Mouse (Mus musculus) heart, postnatal 0 days (tissue): ENCODE data around the gene Prkag1. TPM values are rescaled to one million over a fixed set of nuclear protein-coding genes. Genes with fewer than 3 reads are reported as not detected.

ENCODE experiments used
- ATAC-seq: fragments of 200-750 bp; cut with Nextera tagmentation; 2 replicates; pipeline ENCODE4 v1.8.0; 2017; ENCODE audit warnings: low read depth, moderate number of reproducible peaks, moderate library complexity; ENCODE audit not compliant: insufficient read depth
- DNase-seq: peaks from one replicate; pipeline ENCODE4 v3.0.0-alpha.2; 2016; ENCODE audit warnings: low spot score
- H3K27ac ChIP-seq: fragments of 300-500 bp; sonication (generic); 2 replicates; pipeline ENCODE4 v1.5.1; 2014; ENCODE audit warnings: low read depth, mild to moderate bottlenecking
- H3K27me3 ChIP-seq: fragments of 300-500 bp; sonication (generic); 2 replicates; pipeline ENCODE4 v1.6.1; 2014; ENCODE audit warnings: low read length, mixed read lengths; ENCODE audit not compliant: control insufficient read depth, insufficient read depth
- H3K36me3 ChIP-seq: fragments of 300-500 bp; sonication (generic); replicated peaks from 2 replicates; pipeline ENCODE4 v1.6.1; 2014; ENCODE audit warnings: low read length, mixed read lengths; ENCODE audit not compliant: control insufficient read depth, insufficient read depth
- H3K4me1 ChIP-seq: fragments of 300-500 bp; sonication (generic); 2 replicates; pipeline ENCODE4 v1.6.1; 2014; ENCODE audit warnings: antibody characterized with exemption; ENCODE audit not compliant: control insufficient read depth, insufficient read depth
- H3K4me2 ChIP-seq: fragments of 300-500 bp; sonication (generic); 2 replicates; pipeline ENCODE4 v1.6.1; 2014; ENCODE audit warnings: low read depth, mild to moderate bottlenecking, low read length, moderate library complexity
- H3K4me3 ChIP-seq: fragments of 300-500 bp; sonication (generic); 2 replicates; pipeline ENCODE4 v1.5.1; 2014; ENCODE audit warnings: low read depth, low read length
- H3K9ac ChIP-seq: fragments of 300-500 bp; sonication (generic); replicated peaks from 2 replicates; pipeline ENCODE4 v1.6.1; 2014; ENCODE audit warnings: low read depth, low read length, mixed read lengths
- H3K9me3 ChIP-seq: fragments of 300-500 bp; sonication (generic); replicated peaks from 2 replicates; pipeline ENCODE4 v1.6.1; 2016; ENCODE audit warnings: low read length; ENCODE audit not compliant: control insufficient read depth
- CTCF ChIP-seq: IDR thresholded peaks from 2 replicates; pipeline ENCODE4 v1.5.1; 2016; ENCODE audit warnings: antibody characterized with exemption, control low read depth, low read depth
- EP300 ChIP-seq: IDR thresholded peaks from 2 replicates; pipeline ENCODE4 v1.6.1; 2016; ENCODE audit warnings: antibody characterized with exemption, low read depth
- WGBS: fragments of 180-500 bp; shearing (Covaris S2); extraction: QIAGEN DNeasy Blood & Tissue Kit; methylation state at CpG from one replicate; pipeline ENCODE4 v1.1.7; 2014; 5-methylcytosine and 5-hydroxymethylcytosine counted together
- polyA plus RNA-seq: library from polyadenylated mRNA; unstranded; fragments of >200 nt; fragmentation: Nextera tagmentation; extraction: Ambion mirVana; gene quantifications from 2 replicates; pipeline ENCODE4 v1.2.1, GENCODE M21; 2015
- total RNA-seq: library from RNA; depleted of rRNA; stranded (reverse); fragments of >200 nt; gene quantifications from 2 replicates; pipeline ENCODE4 v1.2.3, GENCODE M21; 2014; ENCODE audit warnings: low replicate concordance

Gene Prkag1
- total and polyA plus RNA-seq, 2 experiments from 2014 or later = 114 to 115 TPM

DNA sequence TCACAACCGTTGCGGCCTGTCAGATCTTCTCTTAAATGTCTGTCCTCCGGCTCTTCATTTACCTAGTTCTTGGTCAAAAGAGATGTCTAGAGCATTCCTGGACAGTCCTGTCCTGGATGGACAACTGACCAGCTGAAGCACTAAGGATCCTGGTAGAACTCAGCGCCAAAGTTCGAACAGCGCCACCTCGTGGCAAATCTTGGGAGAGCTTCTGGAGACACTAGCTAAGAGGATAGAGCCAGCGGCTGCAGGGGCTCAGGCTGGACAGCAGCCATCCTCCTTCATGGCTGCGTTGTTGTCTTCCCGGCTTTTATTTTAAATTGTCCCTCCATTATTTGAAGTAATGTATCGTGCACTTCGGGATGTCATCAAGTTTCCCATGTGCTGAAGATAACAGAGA is 31.9 kb downstream of the Prkag1 start:
- Histone ChIP-seq H3K27me3 (peaks cover 94% of the 10 kb centered on the region), H3K27ac (no peak overlapping the region), H3K4me2 (no peak overlapping the region), H3K9me3 (no peaks in the 10 kb centered on the region), H3K4me1 (peaks cover 5% of the 10 kb centered on the region; the same call in 1 of the 2 replicates), H3K9ac (no peak overlapping the region), H3K4me3 (no peak overlapping the region), H3K36me3 (no peaks in the 10 kb centered on the region)
- ATAC-seq (no peak), DNase-seq (peak; percentile 58)
- 13% methylated on average over 12 of the region's 12 CpGs for WGBS
- TF ChIP-seq CTCF (peak; percentile 75), EP300 (no peak)

DNA sequence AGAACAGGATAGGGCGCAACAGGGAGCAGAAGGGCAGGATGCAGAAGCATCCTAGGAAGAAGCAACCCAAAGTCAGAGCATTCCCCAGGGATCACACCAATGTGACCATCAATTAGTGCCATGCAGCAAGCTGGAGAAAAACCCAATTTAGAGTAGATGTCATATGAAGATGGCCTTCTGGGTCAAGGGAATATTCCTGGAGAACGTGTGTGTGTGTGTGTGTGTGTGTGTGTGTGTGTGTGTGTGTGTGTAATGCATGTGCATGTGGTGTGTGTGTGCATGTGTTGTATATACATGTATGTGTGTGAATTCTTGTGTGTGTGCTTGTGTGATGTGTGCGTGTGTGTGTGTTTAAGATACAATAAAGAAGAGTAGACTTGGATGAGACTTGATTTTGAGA is 32.4 kb downstream of the Prkag1 start:
- Histone ChIP-seq H3K9me3 (no peaks in the 10 kb centered on the region), H3K36me3 (no peaks in the 10 kb centered on the region), H3K4me2 (no peak overlapping the region), H3K4me1 (peaks cover 5% of the 10 kb centered on the region; the same call in 1 of the 2 replicates), H3K27ac (no peak overlapping the region), H3K27me3 (peaks cover 96% of the 10 kb centered on the region), H3K9ac (no peak overlapping the region), H3K4me3 (no peak overlapping the region)
- no peak for TF ChIP-seq CTCF
- no peak for TF ChIP-seq EP300
- DNase-seq (no peak), ATAC-seq (no peak)
- WGBS = 47% methylated on average over 3 of the region's 3 CpGs

- Histone ChIP-seq H3K9me3 (no peaks in the 10 kb centered on the region), H3K27ac (no peak overlapping the region), H3K4me2 (no peak overlapping the region), H3K4me1 (peaks cover 5% of the 10 kb centered on the region; the same call in 1 of the 2 replicates), H3K36me3 (no peaks in the 10 kb centered on the region), H3K4me3 (no peak overlapping the region), H3K9ac (no peak overlapping the region), H3K27me3 (peaks cover 96% of the 10 kb centered on the region)
- WGBS = 16% methylated on average over 27 of the region's 28 CpGs
- TF ChIP-seq EP300 (no peak), CTCF (no peak)
- no peak for ATAC-seq
- DNase-seq = no peak
These were observed 33.4 kb downstream of the Prkag1 start for GRCm38 (mm10) chr15:98797835-98798492.

DNA sequence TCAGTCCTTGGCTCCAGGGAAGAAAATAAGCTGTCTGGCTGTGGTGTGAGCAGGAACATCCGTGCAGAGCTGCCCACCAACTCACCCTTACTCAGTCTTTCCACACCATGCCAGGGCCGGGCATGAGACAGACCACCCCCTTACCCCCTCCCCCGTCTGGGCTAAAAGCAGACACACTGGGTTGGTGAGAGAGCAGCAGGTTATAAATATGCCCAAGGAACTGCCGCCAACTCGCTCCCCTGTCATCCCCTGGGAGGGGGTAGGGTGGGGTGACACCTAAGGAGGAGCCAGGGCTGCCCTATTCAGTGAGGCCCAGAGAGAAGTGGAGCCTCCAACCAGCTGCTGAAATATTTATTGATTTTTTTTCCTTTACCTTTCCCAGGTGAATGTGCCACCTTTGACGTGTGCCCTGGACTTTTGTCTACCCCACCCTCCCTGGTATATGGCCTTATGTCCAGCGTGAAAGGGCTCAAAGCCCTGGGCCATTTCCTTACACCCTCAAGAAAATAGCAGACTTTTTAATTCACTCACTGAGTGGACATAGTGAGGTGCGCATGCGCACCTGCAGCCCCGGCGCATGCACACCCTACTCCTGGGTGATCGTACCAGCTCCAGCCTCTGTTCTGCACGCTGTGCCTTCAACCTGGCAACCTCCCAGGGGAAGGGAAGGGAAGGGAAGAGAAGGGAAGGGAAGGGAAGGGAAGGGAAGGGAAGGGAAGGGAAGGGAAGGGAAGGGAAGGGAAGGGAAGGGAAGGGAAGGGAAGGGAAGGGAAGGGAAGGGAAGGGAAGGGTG is 34.3 kb downstream of the Prkag1 start:
- Histone ChIP-seq H3K36me3 (no peaks in the 10 kb centered on the region), H3K9me3 (no peaks in the 10 kb centered on the region), H3K4me1 (peaks cover 11% of the 10 kb centered on the region), H3K27me3 (peaks cover 96% of the 10 kb centered on the region), H3K27ac (no peak overlapping the region), H3K9ac (no peak overlapping the region), H3K4me3 (no peak overlapping the region; the same call in 1 of the 2 replicates), H3K4me2 (peak overlapping the region; percentile 36)
- WGBS = 4% methylated on average over 13 of the region's 13 CpGs
- peak; percentile 65 for ATAC-seq
- peak; percentile 29 for DNase-seq
- TF ChIP-seq CTCF (no peak), EP300 (no peak)

GRCm38 (mm10) chr15:98793141-98793698 is 38.1 kb downstream of the Prkag1 start:
- no peak for DNase-seq
- WGBS = 6% methylated on average over 13 of the region's 13 CpGs
- Histone ChIP-seq H3K36me3 (no peaks in the 10 kb centered on the region), H3K27me3 (peaks cover 98% of the 10 kb centered on the region), H3K4me2 (0 out of 2 replicates have a peak overlapping the region, but pooled peaks have one; percentile 8), H3K4me3 (peak overlapping the region; percentile 33), H3K4me1 (peaks cover 21% of the 10 kb centered on the region), H3K9ac (no peak overlapping the region), H3K27ac (no peak overlapping the region), H3K9me3 (no peaks in the 10 kb centered on the region)
- ATAC-seq = no peak
- TF ChIP-seq EP300 (no peak), CTCF (no peak)
